In genomic region chr7:114768516-114768915, GRCm38 (mm10) we compare ENCODE assay signal across 24 mouse cellular contexts. TPM values are rescaled to one million over a fixed set of nuclear protein-coding genes. Genes with fewer than 3 reads are reported as not detected.
DNase-seq lines count a peak whose midpoint lies in the region; ATAC-seq and TF ChIP-seq lines count a peak whose summit lies in the region.
"Had no signal": no experiment of that assay in that cellular context is flagged by ENCODE, and none has a peak within 500 bp of the region (broad histone marks: within the 10 kb centered on the region; RNA-seq: fewer than 3 reads in every experiment).

No protein-coding gene starts in this region.

- peaks cover 8% of the 10 kb centered on the region; the same call in 1 of the 2 replicates for H3K79me2 ChIP-seq in liver, adult 2 months (ENCODE audit: control insufficient read depth, insufficient read depth, low read length)

- H3K27ac ChIP-seq in liver, adult 2 months (replicated peaks; ENCODE audit: insufficient read depth, low read depth, low read length) = peak overlapping the region; percentile 81
- no peak overlapping the region for H3K27ac ChIP-seq in liver, embryonic 12.5 days
- peak overlapping the region; percentile 53 for H3K27ac ChIP-seq in liver, embryonic 15.5 days (replicated peaks)
- H3K27ac ChIP-seq in liver, embryonic 16.5 days (ENCODE audit: low read length) = peak overlapping the region; percentile 80
- H3K27ac ChIP-seq: forebrain, embryonic 12.5 days; forebrain, embryonic 15.5 days; heart, adult 2 months; heart, embryonic 10.5 days; heart, embryonic 13.5 days; hindbrain, embryonic 12.5 days; hindbrain, embryonic 15.5 days had no signal

- no peak for ATAC-seq in liver, embryonic 12.5 days
- peak; percentile 56 for ATAC-seq in liver, embryonic 15.5 days (ENCODE audit: insufficient read depth)
- ATAC-seq in liver, embryonic 16.5 days (ENCODE audit: low read depth) = peak; percentile 73
- ATAC-seq: CD4-positive, CD25-positive, alpha-beta regulatory T cell, adult 4 months; forebrain, embryonic 15.5 days had no signal

- no peak overlapping the region for H3K4me2 ChIP-seq in liver, embryonic 12.5 days
- peak overlapping the region; percentile 31; the same call in 1 of the 2 replicates for H3K4me2 ChIP-seq in liver, embryonic 15.5 days
- no peak overlapping the region for H3K4me2 ChIP-seq in liver, embryonic 16.5 days (ENCODE audit: low read depth, low read length)
- H3K4me2 ChIP-seq: forebrain, embryonic 12.5 days; forebrain, embryonic 15.5 days; heart, embryonic 13.5 days; hindbrain, embryonic 12.5 days; hindbrain, embryonic 15.5 days had no signal

- peak overlapping the region; percentile 46 for H3K9ac ChIP-seq in liver, adult 2 months (ENCODE audit: low read depth, low read length)
- H3K9ac ChIP-seq in liver, embryonic 12.5 days = no peak overlapping the region
- H3K9ac ChIP-seq in liver, embryonic 15.5 days = 0 out of 2 replicates have a peak overlapping the region, but pooled peaks have one; percentile 18
- peak overlapping the region; percentile 36; the same call in 1 of the 2 replicates for H3K9ac ChIP-seq in liver, embryonic 16.5 days (ENCODE audit: low read depth, low read length)
- H3K9ac ChIP-seq: forebrain, embryonic 12.5 days; forebrain, embryonic 15.5 days; heart, embryonic 13.5 days; hindbrain, embryonic 12.5 days; hindbrain, embryonic 15.5 days had no signal

- WGBS in liver, adult 2 months = 31% methylated on average over 5 of the region's 5 CpGs
- WGBS in liver, embryonic 12.5 days (ENCODE audit: insufficient replicate concordance) = 62% methylated on average over 5 of the region's 5 CpGs
- WGBS in liver, embryonic 15.5 days (ENCODE audit: insufficient replicate concordance) = 60% methylated on average over 5 of the region's 5 CpGs
- 57% methylated on average over 5 of the region's 5 CpGs for WGBS in liver, embryonic 16.5 days (ENCODE audit: insufficient replicate concordance)

- H3K9me3 ChIP-seq in liver, embryonic 12.5 days (replicated peaks) = no peaks in the 10 kb centered on the region
- no peaks in the 10 kb centered on the region for H3K9me3 ChIP-seq in liver, embryonic 15.5 days (replicated peaks)
- no peaks in the 10 kb centered on the region for H3K9me3 ChIP-seq in liver, embryonic 16.5 days (replicated peaks; ENCODE audit: control insufficient read depth, low read length)
- H3K9me3 ChIP-seq: forebrain, embryonic 12.5 days; forebrain, embryonic 15.5 days; heart, embryonic 10.5 days; heart, embryonic 13.5 days; hindbrain, embryonic 12.5 days; hindbrain, embryonic 15.5 days had no signal

- H3K27me3 ChIP-seq in liver, adult 2 months (ENCODE audit: control insufficient read depth, insufficient read depth, low read length) = no peaks in the 10 kb centered on the region
- no peaks in the 10 kb centered on the region for H3K27me3 ChIP-seq in liver, embryonic 12.5 days (replicated peaks)
- no peaks in the 10 kb centered on the region for H3K27me3 ChIP-seq in liver, embryonic 15.5 days
- H3K27me3 ChIP-seq in liver, embryonic 16.5 days (ENCODE audit: control insufficient read depth, insufficient read depth, low read depth, low read length) = no peaks in the 10 kb centered on the region
- H3K27me3 ChIP-seq: forebrain, embryonic 12.5 days; forebrain, embryonic 15.5 days; heart, embryonic 13.5 days; hindbrain, embryonic 12.5 days; hindbrain, embryonic 15.5 days had no signal

- H3K36me3 ChIP-seq in liver, adult 2 months (ENCODE audit: control insufficient read depth, insufficient read depth, low read length) = no peaks in the 10 kb centered on the region
- H3K36me3 ChIP-seq in liver, embryonic 12.5 days = no peaks in the 10 kb centered on the region
- no peaks in the 10 kb centered on the region for H3K36me3 ChIP-seq in liver, embryonic 15.5 days (replicated peaks)
- no peaks in the 10 kb centered on the region for H3K36me3 ChIP-seq in liver, embryonic 16.5 days (ENCODE audit: control insufficient read depth, insufficient read depth)
- H3K36me3 ChIP-seq: forebrain, embryonic 12.5 days; forebrain, embryonic 15.5 days; heart, embryonic 10.5 days; heart, embryonic 13.5 days; hindbrain, embryonic 12.5 days; hindbrain, embryonic 15.5 days had no signal

- peak; percentile 91 for DNase-seq in liver, adult 2 months (ENCODE audit: extremely low read depth, low read depth, low spot score)
- no peak for DNase-seq in layer of hippocampus, postnatal 14 days (ENCODE audit: low spot score in 2 of 2)
- DNase-seq in embryo, embryonic 11 days = no peak
- DNase-seq: adrenal gland, adult 2 months; adrenal gland, postnatal 14 days; cerebellum, adult 11-12 months; cerebellum, adult 8-10 months; cerebellum, postnatal 10 days; cerebellum, postnatal 36 days; gastrocnemius, postnatal 25 days; heart, adult 2 months had no signal

- H3K4me3 ChIP-seq in liver, adult 2 months (ENCODE audit: insufficient read depth, low read depth, low read length) = peak overlapping the region; percentile 50
- H3K4me3 ChIP-seq in liver, embryonic 12.5 days = no peak overlapping the region
- H3K4me3 ChIP-seq in liver, embryonic 15.5 days (replicated peaks) = peak overlapping the region; percentile 30
- peak overlapping the region; percentile 45 for H3K4me3 ChIP-seq in liver, embryonic 16.5 days (ENCODE audit: low read depth, low read length)
- H3K4me3 ChIP-seq: forebrain, embryonic 12.5 days; forebrain, embryonic 15.5 days; heart, adult 2 months; heart, embryonic 10.5 days; heart, embryonic 13.5 days; hindbrain, embryonic 12.5 days; hindbrain, embryonic 15.5 days had no signal

- TF ChIP-seq POLR2A in liver, adult 2 months (IDR thresholded peaks at IDR 0.05; ENCODE audit: extremely low read depth, insufficient read depth, low read length) = no peak

- peaks cover 20% of the 10 kb centered on the region for H3K4me1 ChIP-seq in liver, adult 2 months (ENCODE audit: control insufficient read depth, insufficient read depth, low read length)
- no peaks in the 10 kb centered on the region for H3K4me1 ChIP-seq in liver, embryonic 12.5 days
- H3K4me1 ChIP-seq in liver, embryonic 15.5 days (replicated peaks) = no peaks in the 10 kb centered on the region
- no peaks in the 10 kb centered on the region for H3K4me1 ChIP-seq in liver, embryonic 16.5 days (ENCODE audit: control insufficient read depth, low read depth, low read length)
- H3K4me1 ChIP-seq: forebrain, embryonic 12.5 days; forebrain, embryonic 15.5 days; heart, embryonic 10.5 days; heart, embryonic 13.5 days; hindbrain, embryonic 12.5 days; hindbrain, embryonic 15.5 days had no signal

- no peak for TF ChIP-seq CTCF in liver, adult 2 months (IDR thresholded peaks at IDR 0.05; ENCODE audit: low read depth, low read length)

RNA-seq across cellular contexts. Expression of gene Insc, which starts 25.0 kb away (rescaled TPM):
- total RNA-seq in liver, adult 2 months (2014; rRNA removed) = 14.3 and 37.1 TPM in 2 replicates
- polyA plus RNA-seq in liver, adult 2 months (2012; rRNA removed) = 31.2 and 49.5 TPM in 2 replicates
- polyA plus RNA-seq in liver, embryonic 12.5 days (2016; fragmentation: Nextera tagmentation; extraction: Ambion mirVana) = 3.2 and 3.7 TPM in 2 replicates
- polyA plus RNA-seq in liver, embryonic 15.5 days (2015; fragmentation: Nextera tagmentation; extraction: Ambion mirVana) = 22.0 and 25.2 TPM in 2 replicates
- 23.2 and 25.6 TPM in 2 replicates for polyA plus RNA-seq in liver, embryonic 16.5 days (2015; fragmentation: Nextera tagmentation; extraction: Ambion mirVana)
- total RNA-seq in layer of hippocampus, postnatal 14 days (2021) = 1 to 10 TPM; 2.3 to 6.2 TPM
- total RNA-seq: hematopoietic stem cell, adult 5-6 weeks; MEL had no signal
- polyA plus RNA-seq: CD4-positive, CD25-positive, alpha-beta regulatory T cell, adult 4 months had no signal

RNA-seq across cellular contexts. Expression of gene Calcb, which starts 50.1 kb away (rescaled TPM):
- total RNA-seq in liver, adult 2 months (2014; rRNA removed) = not detected in 2 replicates
- polyA plus RNA-seq in liver, adult 2 months (2012; rRNA removed) = not detected in 2 replicates
- polyA plus RNA-seq in liver, embryonic 12.5 days (2016; fragmentation: Nextera tagmentation; extraction: Ambion mirVana) = not detected in 2 replicates
- polyA plus RNA-seq in liver, embryonic 15.5 days (2015; fragmentation: Nextera tagmentation; extraction: Ambion mirVana) = not detected in 2 replicates
- not detected in 2 replicates for polyA plus RNA-seq in liver, embryonic 16.5 days (2015; fragmentation: Nextera tagmentation; extraction: Ambion mirVana)
- total RNA-seq in layer of hippocampus, postnatal 14 days (2021) = under 1 TPM in 1 of 2 experiments, not detected in 1; 0.46 TPM
- total RNA-seq: adrenal gland, adult 2 months; adrenal gland, postnatal 14 days; gastrocnemius, adult 8-10 months; gastrocnemius, postnatal 25 days; hematopoietic stem cell, adult 5-6 weeks; MEL had no signal
- polyA plus RNA-seq: adrenal gland, adult 2 months; CD4-positive, CD25-positive, alpha-beta regulatory T cell, adult 4 months; forebrain, embryonic 15.5 days; heart, embryonic 10.5 days; heart, embryonic 13.5 days; hindbrain, embryonic 12.5 days had no signal
